Mouse (Mus musculus) thymus, adult 2 months (tissue): ENCODE data around the gene Rab3c.

Experiments used
- CTCF ChIP-seq: fragments of 200-500 bp; IDR thresholded peaks from 2 replicates; pipeline ENCODE4 v1.5.1; 2012; ENCODE audit warnings: mild to moderate bottlenecking, control low read depth, low read length, moderate library complexity, borderline replicate concordance; ENCODE audit not compliant: control insufficient read depth, poor library complexity, insufficient read depth; ENCODE audit errors: extremely low read depth
- POLR2A ChIP-seq: fragments of 200-500 bp; IDR thresholded peaks from 2 replicates; pipeline ENCODE4 v1.6.1; 2012; ENCODE audit warnings: mild to moderate bottlenecking, low read length, control low read depth, moderate library complexity; ENCODE audit not compliant: control insufficient read depth, poor library complexity, insufficient read depth; ENCODE audit errors: extremely low read depth

- TF ChIP-seq POLR2A: no peak
- TF ChIP-seq CTCF: no peak
Observed at GRCm38 (mm10) chr13:110083961-110084360, 196.8 kb downstream of the Rab3c start.
